Mouse (Mus musculus): ENCODE data around the gene Armc2. TPM values are rescaled to one million over a fixed set of nuclear protein-coding genes. Genes with fewer than 3 reads are reported as not detected.

The Armc2 gene
- polyA plus RNA-seq, 1 experiment from 2014 or later = 0.42 TPM

DNA sequence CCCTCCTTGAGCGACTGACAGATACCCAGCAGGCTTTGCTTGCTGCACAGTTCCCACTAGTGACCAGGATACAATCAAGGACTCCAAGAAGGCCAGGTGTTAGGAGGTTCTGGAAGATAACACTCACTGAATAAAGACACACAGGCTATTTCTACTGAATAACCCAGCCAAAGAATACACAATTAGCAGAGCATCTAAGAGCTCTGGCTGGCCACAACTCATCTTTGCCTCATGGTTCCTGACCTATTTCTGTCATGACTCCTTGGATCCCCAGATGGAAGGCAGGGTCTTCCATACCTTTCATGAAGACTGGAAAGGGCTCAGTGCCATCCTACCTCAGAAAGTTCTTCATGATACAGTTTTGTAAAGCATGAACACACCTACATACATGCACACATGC is 14.2 kb downstream of the Armc2 start:
- H3K4me3 ChIP-seq (ENCODE audit: low read length) = no peak overlapping the region
- no peaks in the 10 kb centered on the region for H3K4me1 ChIP-seq (ENCODE audit: control insufficient read depth, insufficient read depth, low read length)
- WGBS = 84% methylated on average over 1 of the region's 1 CpGs
- H3K9ac ChIP-seq (ENCODE audit: low read depth, low read length) = no peak overlapping the region
- no peaks in the 10 kb centered on the region for H3K36me3 ChIP-seq (ENCODE audit: control insufficient read depth, insufficient read depth, low read length)
- H3K4me2 ChIP-seq (replicated peaks; ENCODE audit: low read depth, low read length) = no peak overlapping the region
- H3K27ac ChIP-seq (ENCODE audit: low read depth, low read length) = no peak overlapping the region
- ATAC-seq (ENCODE audit: low FRiP score, low TSS enrichment) = no peak
- no peaks in the 10 kb centered on the region for H3K27me3 ChIP-seq (ENCODE audit: control insufficient read depth, insufficient read depth, low read length)
- H3K9me3 ChIP-seq (ENCODE audit: control insufficient read depth, low read length) = no peaks in the 10 kb centered on the region

DNA sequence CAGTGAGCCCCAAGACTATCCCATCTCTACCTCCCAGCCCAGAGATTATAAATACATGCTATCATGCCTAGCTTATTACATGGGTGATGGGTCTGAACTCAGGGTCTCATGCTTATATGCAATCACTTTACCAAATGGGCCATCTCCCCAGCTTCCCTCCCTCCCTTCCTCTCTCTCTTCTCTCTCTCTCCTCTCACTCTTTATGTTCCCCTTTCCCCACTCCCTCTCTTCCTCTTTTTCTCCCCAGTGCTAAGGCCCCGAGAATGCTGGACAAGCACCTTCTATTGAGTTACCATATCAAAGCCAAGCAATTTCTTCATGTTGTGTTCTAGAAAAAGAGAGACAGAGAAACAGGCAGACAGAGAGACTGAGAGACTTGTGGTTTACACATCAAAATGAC is 14.7 kb downstream of the Armc2 start:
- H3K4me2 ChIP-seq (replicated peaks; ENCODE audit: low read depth, low read length) = no peak overlapping the region
- H3K27ac ChIP-seq (ENCODE audit: low read depth, low read length) = no peak overlapping the region
- no peaks in the 10 kb centered on the region for H3K9me3 ChIP-seq (ENCODE audit: control insufficient read depth, low read length)
- no peaks in the 10 kb centered on the region for H3K36me3 ChIP-seq (ENCODE audit: control insufficient read depth, insufficient read depth, low read length)
- no peaks in the 10 kb centered on the region for H3K27me3 ChIP-seq (ENCODE audit: control insufficient read depth, insufficient read depth, low read length)
- H3K4me1 ChIP-seq (ENCODE audit: control insufficient read depth, insufficient read depth, low read length) = no peaks in the 10 kb centered on the region
- H3K4me3 ChIP-seq (ENCODE audit: low read length) = no peak overlapping the region
- 69% methylated on average over 1 of the region's 1 CpGs for WGBS
- no peak for ATAC-seq (ENCODE audit: low FRiP score, low TSS enrichment)
- no peak overlapping the region for H3K9ac ChIP-seq (ENCODE audit: low read depth, low read length)

DNA sequence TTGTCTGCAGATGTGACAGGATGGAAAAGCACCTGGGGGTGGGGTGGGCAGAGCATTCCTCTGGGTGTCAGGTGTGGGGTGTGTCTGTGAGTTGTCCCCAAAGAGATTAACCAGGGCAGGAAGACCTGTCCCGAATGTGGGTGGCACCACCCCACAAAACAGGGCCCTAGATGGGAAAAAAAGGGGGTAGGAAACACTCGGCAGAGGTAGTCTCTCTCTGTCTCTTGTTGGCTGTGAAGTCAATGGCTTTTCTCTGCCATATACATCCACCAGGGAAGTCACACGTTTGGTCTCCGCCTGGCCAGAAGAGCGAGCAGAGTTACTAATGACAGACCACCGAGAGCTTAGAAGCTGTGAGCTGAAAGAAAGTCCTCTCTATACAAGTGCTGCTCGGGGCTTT is 15.8 kb downstream of the Armc2 start:
- no peaks in the 10 kb centered on the region for H3K9me3 ChIP-seq (ENCODE audit: control insufficient read depth, low read length)
- H3K9ac ChIP-seq (ENCODE audit: low read depth, low read length) = no peak overlapping the region
- 55% methylated on average over 7 of the region's 7 CpGs for WGBS
- H3K4me3 ChIP-seq (ENCODE audit: low read length) = no peak overlapping the region
- no peaks in the 10 kb centered on the region for H3K4me1 ChIP-seq (ENCODE audit: control insufficient read depth, insufficient read depth, low read length)
- H3K27me3 ChIP-seq (ENCODE audit: control insufficient read depth, insufficient read depth, low read length) = no peaks in the 10 kb centered on the region
- H3K27ac ChIP-seq (ENCODE audit: low read depth, low read length) = no peak overlapping the region
- H3K4me2 ChIP-seq (replicated peaks; ENCODE audit: low read depth, low read length) = no peak overlapping the region
- no peaks in the 10 kb centered on the region for H3K36me3 ChIP-seq (ENCODE audit: control insufficient read depth, insufficient read depth, low read length)
- ATAC-seq (ENCODE audit: low FRiP score, low TSS enrichment) = no peak

DNA sequence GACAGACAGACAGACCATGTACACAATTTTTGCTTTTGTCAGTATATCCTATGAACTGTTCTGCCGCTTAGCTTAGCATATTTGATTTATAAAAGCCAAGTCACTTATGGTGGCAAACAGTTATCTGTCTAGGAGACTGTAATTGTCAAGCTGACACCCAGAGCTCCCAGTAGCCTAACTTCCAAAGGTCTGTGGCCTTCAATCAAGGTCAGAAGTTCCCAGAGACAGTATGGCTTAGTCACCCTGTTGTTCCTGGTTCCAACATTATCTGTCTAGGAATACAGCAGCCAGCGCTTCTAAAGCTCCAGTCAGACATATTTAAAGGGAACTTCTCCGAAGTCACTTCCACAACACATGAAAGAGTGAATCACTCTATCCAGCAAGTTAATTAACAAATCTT is 17.0 kb downstream of the Armc2 start:
- no peaks in the 10 kb centered on the region for H3K36me3 ChIP-seq (ENCODE audit: control insufficient read depth, insufficient read depth, low read length)
- no peak overlapping the region for H3K27ac ChIP-seq (ENCODE audit: low read depth, low read length)
- WGBS = 91% methylated on average over 3 of the region's 3 CpGs
- H3K27me3 ChIP-seq (ENCODE audit: control insufficient read depth, insufficient read depth, low read length) = no peaks in the 10 kb centered on the region
- ATAC-seq (ENCODE audit: low FRiP score, low TSS enrichment) = no peak
- no peaks in the 10 kb centered on the region for H3K4me1 ChIP-seq (ENCODE audit: control insufficient read depth, insufficient read depth, low read length)
- H3K9ac ChIP-seq (ENCODE audit: low read depth, low read length) = no peak overlapping the region
- H3K9me3 ChIP-seq (ENCODE audit: control insufficient read depth, low read length) = no peaks in the 10 kb centered on the region
- H3K4me2 ChIP-seq (replicated peaks; ENCODE audit: low read depth, low read length) = no peak overlapping the region
- H3K4me3 ChIP-seq (ENCODE audit: low read length) = no peak overlapping the region

DNA sequence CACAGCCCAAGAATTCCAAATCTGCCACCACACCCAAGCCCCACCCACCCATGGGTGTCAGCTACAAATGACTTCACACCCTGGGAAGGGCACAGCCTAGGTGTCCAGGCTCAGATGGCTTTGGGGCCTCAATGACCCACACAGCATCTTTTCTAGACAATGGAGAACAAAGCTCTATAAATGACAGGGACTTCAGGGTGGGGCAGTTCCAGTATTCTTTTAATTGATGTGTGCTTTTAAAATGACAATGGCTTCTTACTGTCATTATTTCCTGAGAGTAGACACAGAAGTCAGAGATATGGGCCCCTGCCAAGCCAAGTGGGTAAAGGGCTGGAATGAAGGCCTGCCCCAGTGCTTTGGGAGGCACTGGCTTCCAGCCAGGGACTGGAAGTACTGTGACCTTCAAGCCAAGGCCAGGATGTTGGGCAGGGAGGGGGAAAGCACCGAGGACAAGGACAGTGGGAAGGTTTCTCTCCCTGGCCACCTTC is 20.5 kb downstream of the Armc2 start:
- Histone ChIP-seq H3K9ac (ENCODE audit: low read depth, low read length) (no peak overlapping the region), H3K4me2 (replicated peaks; ENCODE audit: low read depth, low read length) (no peak overlapping the region), H3K27me3 (ENCODE audit: control insufficient read depth, insufficient read depth, low read length) (no peaks in the 10 kb centered on the region; the same call in 1 of the 2 replicates), H3K4me1 (ENCODE audit: control insufficient read depth, insufficient read depth, low read length) (no peaks in the 10 kb centered on the region), H3K36me3 (ENCODE audit: control insufficient read depth, insufficient read depth, low read length) (no peaks in the 10 kb centered on the region), H3K9me3 (ENCODE audit: control insufficient read depth, low read length) (no peaks in the 10 kb centered on the region), H3K4me3 (ENCODE audit: low read length) (no peak overlapping the region), H3K27ac (ENCODE audit: low read depth, low read length) (no peak overlapping the region)
- ATAC-seq (ENCODE audit: low FRiP score, low TSS enrichment) = no peak
- 76% methylated on average over 1 of the region's 1 CpGs for WGBS

DNA sequence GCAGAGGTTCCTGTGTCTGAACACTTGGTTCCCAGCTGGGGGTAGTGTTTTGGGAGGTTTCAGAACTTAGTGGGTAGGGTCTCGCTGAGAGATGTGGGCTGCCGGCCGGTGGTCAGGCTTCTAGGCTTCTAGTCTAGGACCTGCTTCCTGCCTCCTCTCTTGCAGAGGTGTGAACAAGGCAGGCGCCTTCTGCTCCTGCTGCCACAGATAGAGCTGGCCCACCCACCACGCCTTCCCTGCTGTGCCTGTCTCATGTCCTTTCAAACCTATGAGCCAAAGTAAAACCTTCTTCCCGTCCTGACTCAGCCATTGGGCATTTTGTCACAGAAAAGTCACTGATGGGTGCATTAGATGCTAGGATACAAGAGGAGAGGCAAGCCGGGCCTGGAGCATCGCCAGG is 22.1 kb downstream of the Armc2 start:
- 48% methylated on average over 8 of the region's 8 CpGs for WGBS
- Histone ChIP-seq H3K27me3 (ENCODE audit: control insufficient read depth, insufficient read depth, low read length) (no peaks in the 10 kb centered on the region; the same call in 1 of the 2 replicates), H3K36me3 (ENCODE audit: control insufficient read depth, insufficient read depth, low read length) (no peaks in the 10 kb centered on the region), H3K4me1 (ENCODE audit: control insufficient read depth, insufficient read depth, low read length) (no peaks in the 10 kb centered on the region), H3K9ac (ENCODE audit: low read depth, low read length) (no peak overlapping the region), H3K4me2 (replicated peaks; ENCODE audit: low read depth, low read length) (no peak overlapping the region), H3K9me3 (ENCODE audit: control insufficient read depth, low read length) (no peaks in the 10 kb centered on the region), H3K4me3 (ENCODE audit: low read length) (no peak overlapping the region), H3K27ac (ENCODE audit: low read depth, low read length) (no peak overlapping the region)
- no peak for ATAC-seq (ENCODE audit: low FRiP score, low TSS enrichment)

DNA sequence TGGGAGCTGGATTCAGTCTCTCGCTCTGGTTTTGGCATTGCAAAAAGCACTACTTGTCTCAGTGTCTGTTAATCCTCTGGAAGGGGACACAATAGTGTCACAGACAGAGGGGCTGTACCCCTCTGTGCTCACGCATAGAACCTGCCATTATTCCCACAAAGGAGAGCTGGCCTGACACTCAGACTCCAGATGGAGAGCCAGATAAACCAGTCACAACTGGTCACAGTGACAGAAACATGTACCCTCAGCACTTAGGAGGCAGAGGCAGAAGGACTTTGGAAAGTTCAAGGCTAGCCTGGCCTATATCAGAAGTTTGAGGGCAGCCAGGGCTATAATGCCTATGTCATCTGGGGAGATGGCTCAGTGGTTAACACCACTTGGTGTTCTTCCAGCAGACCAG is 23.2 kb downstream of the Armc2 start:
- ATAC-seq (ENCODE audit: low FRiP score, low TSS enrichment) = no peak
- no peaks in the 10 kb centered on the region for H3K4me1 ChIP-seq (ENCODE audit: control insufficient read depth, insufficient read depth, low read length)
- H3K27me3 ChIP-seq (ENCODE audit: control insufficient read depth, insufficient read depth, low read length) = no peaks in the 10 kb centered on the region; the same call in 1 of the 2 replicates
- H3K9me3 ChIP-seq (ENCODE audit: control insufficient read depth, low read length) = no peaks in the 10 kb centered on the region
- 79% methylated on average over 2 of the region's 2 CpGs for WGBS
- no peak overlapping the region for H3K9ac ChIP-seq (ENCODE audit: low read depth, low read length)
- H3K4me3 ChIP-seq (ENCODE audit: low read length) = no peak overlapping the region
- no peaks in the 10 kb centered on the region for H3K36me3 ChIP-seq (ENCODE audit: control insufficient read depth, insufficient read depth, low read length)
- no peak overlapping the region for H3K27ac ChIP-seq (ENCODE audit: low read depth, low read length)
- no peak overlapping the region for H3K4me2 ChIP-seq (replicated peaks; ENCODE audit: low read depth, low read length)

DNA sequence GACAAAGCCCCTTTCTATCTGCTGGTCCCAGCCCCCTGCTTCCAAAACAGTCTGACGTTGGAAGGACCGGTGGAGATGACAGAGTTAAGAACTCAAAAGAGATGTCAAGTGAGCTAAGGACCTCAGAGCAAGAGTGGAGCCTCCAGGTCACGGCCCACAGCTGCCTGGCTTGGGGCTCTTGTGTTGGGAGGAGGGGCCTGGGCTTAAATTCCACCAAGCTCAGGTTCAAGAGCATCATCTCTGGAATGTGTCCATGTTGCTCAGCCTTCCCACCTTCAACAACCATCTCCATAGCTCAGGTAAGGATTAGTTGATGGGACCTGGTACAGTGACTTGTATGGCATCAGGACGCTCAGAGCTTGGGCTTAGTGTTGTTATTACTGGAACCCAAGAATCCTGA is 23.7 kb downstream of the Armc2 start:
- H3K4me2 ChIP-seq (replicated peaks; ENCODE audit: low read depth, low read length) = no peak overlapping the region
- WGBS = 55% methylated on average over 4 of the region's 4 CpGs
- no peaks in the 10 kb centered on the region for H3K4me1 ChIP-seq (ENCODE audit: control insufficient read depth, insufficient read depth, low read length)
- no peaks in the 10 kb centered on the region; the same call in 1 of the 2 replicates for H3K27me3 ChIP-seq (ENCODE audit: control insufficient read depth, insufficient read depth, low read length)
- ATAC-seq (ENCODE audit: low FRiP score, low TSS enrichment) = no peak
- H3K36me3 ChIP-seq (ENCODE audit: control insufficient read depth, insufficient read depth, low read length) = no peaks in the 10 kb centered on the region
- H3K27ac ChIP-seq (ENCODE audit: low read depth, low read length) = no peak overlapping the region
- H3K4me3 ChIP-seq (ENCODE audit: low read length) = no peak overlapping the region
- H3K9me3 ChIP-seq (ENCODE audit: control insufficient read depth, low read length) = no peaks in the 10 kb centered on the region
- no peak overlapping the region for H3K9ac ChIP-seq (ENCODE audit: low read depth, low read length)

DNA sequence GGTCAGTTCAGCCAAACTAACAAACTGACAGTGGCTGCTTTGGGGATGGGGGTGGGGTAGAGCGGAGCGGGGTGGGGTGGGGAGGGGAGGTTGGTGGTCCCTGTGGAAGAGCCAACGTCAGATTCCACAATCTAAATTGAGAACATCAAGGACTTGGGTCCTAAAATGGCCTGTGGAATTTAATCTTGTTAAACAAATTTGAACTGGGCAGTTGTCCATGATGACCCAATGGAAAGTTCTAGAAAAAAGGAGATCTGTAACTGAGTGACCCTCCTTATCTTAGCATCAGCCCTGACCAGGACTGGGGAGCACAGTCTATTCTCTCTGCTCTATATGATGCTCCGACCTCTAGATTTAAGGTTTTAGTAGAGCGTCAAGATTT is 26.2 kb downstream of the Armc2 start:
- Histone ChIP-seq H3K27me3 (ENCODE audit: control insufficient read depth, insufficient read depth, low read length) (no peaks in the 10 kb centered on the region; the same call in 1 of the 2 replicates), H3K4me1 (ENCODE audit: control insufficient read depth, insufficient read depth, low read length) (no peaks in the 10 kb centered on the region), H3K9ac (ENCODE audit: low read depth, low read length) (no peak overlapping the region), H3K9me3 (ENCODE audit: control insufficient read depth, low read length) (no peaks in the 10 kb centered on the region), H3K27ac (ENCODE audit: low read depth, low read length) (no peak overlapping the region), H3K4me3 (ENCODE audit: low read length) (no peak overlapping the region), H3K4me2 (replicated peaks; ENCODE audit: low read depth, low read length) (no peak overlapping the region), H3K36me3 (ENCODE audit: control insufficient read depth, insufficient read depth, low read length) (no peaks in the 10 kb centered on the region)
- no peak for ATAC-seq (ENCODE audit: low FRiP score, low TSS enrichment)
- WGBS = 78% methylated on average over 5 of the region's 5 CpGs

Data from kidney, embryonic 14.5 days (tissue).